ENCODE assay signal across 8 mouse cellular contexts in genomic region chr7:12479525-12479924, GRCm38 (mm10). TPM values are rescaled to one million over a fixed set of nuclear protein-coding genes. Genes with fewer than 3 reads are reported as not detected.
A peak's percentile ranks its signal among the peaks of the same experiment; 100 is the strongest.
DNase-seq lines count a peak whose midpoint lies in the region; ATAC-seq lines count a peak whose summit lies in the region.

No protein-coding gene starts in this region.

- no peak for ATAC-seq in liver, embryonic 11.5 days (replicated peaks; ENCODE audit: low FRiP score)
- ATAC-seq in embryonic facial prominence, embryonic 15.5 days (ENCODE audit: insufficient number of reproducible peaks, low FRiP score, low TSS enrichment, low read depth), result no peak
- no peak for ATAC-seq in limb, embryonic 11.5 days (ENCODE audit: insufficient number of reproducible peaks, low FRiP score, low TSS enrichment, low read depth)
- no peak for ATAC-seq in neural tube, embryonic 15.5 days (ENCODE audit: low FRiP score)

- H3K9ac ChIP-seq in liver, embryonic 11.5 days (ENCODE audit: low read depth, low read length), result peak overlapping the region; percentile 83
- 0 out of 2 replicates have a peak overlapping the region, but pooled peaks have one; percentile 77 for H3K9ac ChIP-seq in embryonic facial prominence, embryonic 15.5 days
- no peak overlapping the region for H3K9ac ChIP-seq in limb, embryonic 11.5 days (ENCODE audit: low read length)
- H3K9ac ChIP-seq in neural tube, embryonic 15.5 days (replicated peaks), result peak overlapping the region; percentile 82; the same call in 1 of the 2 replicates

- 63% methylated on average over 4 of the region's 4 CpGs for WGBS in liver, embryonic 11.5 days
- WGBS in embryonic facial prominence, embryonic 15.5 days, result 70% methylated on average over 4 of the region's 4 CpGs
- 78% methylated on average over 4 of the region's 4 CpGs for WGBS in limb, embryonic 11.5 days
- 69% methylated on average over 4 of the region's 4 CpGs for WGBS in neural tube, embryonic 15.5 days

- H3K9me3 ChIP-seq in liver, embryonic 11.5 days (ENCODE audit: control insufficient read depth, low read length), result no peaks in the 10 kb centered on the region
- 0 out of 2 replicates have a peak, but pooled peaks cover 5% of the 10 kb centered on the region for H3K9me3 ChIP-seq in embryonic facial prominence, embryonic 15.5 days (replicated peaks)
- H3K9me3 ChIP-seq in limb, embryonic 11.5 days (ENCODE audit: control insufficient read depth, low read length), result peaks cover 10% of the 10 kb centered on the region; the same call in 1 of the 2 replicates
- peaks cover 17% of the 10 kb centered on the region; the same call in 1 of the 2 replicates for H3K9me3 ChIP-seq in neural tube, embryonic 15.5 days (replicated peaks)

- peak overlapping the region; percentile 76 for H3K4me2 ChIP-seq in liver, embryonic 11.5 days
- peak overlapping the region; percentile 47 for H3K4me2 ChIP-seq in embryonic facial prominence, embryonic 15.5 days (replicated peaks)
- peak overlapping the region; percentile 49 for H3K4me2 ChIP-seq in limb, embryonic 11.5 days (ENCODE audit: low read depth, severe bottlenecking)
- H3K4me2 ChIP-seq in neural tube, embryonic 15.5 days, result peak overlapping the region; percentile 60

- peak overlapping the region; percentile 83 for H3K4me3 ChIP-seq in liver, embryonic 11.5 days (ENCODE audit: low read depth, low read length)
- H3K4me3 ChIP-seq in embryonic facial prominence, embryonic 15.5 days (replicated peaks), result peak overlapping the region; percentile 84
- peak overlapping the region; percentile 80 for H3K4me3 ChIP-seq in limb, embryonic 11.5 days (ENCODE audit: low read depth, low read length)
- peak overlapping the region; percentile 62 for H3K4me3 ChIP-seq in neural tube, embryonic 15.5 days (replicated peaks)

- H3K36me3 ChIP-seq in liver, embryonic 11.5 days (ENCODE audit: control insufficient read depth, insufficient read depth, low read length), result peaks cover 35% of the 10 kb centered on the region
- H3K36me3 ChIP-seq in embryonic facial prominence, embryonic 15.5 days, result peaks cover 44% of the 10 kb centered on the region
- H3K36me3 ChIP-seq in limb, embryonic 11.5 days (ENCODE audit: control insufficient read depth, insufficient read depth, low read length), result peaks cover 39% of the 10 kb centered on the region
- H3K36me3 ChIP-seq in neural tube, embryonic 15.5 days, result peaks cover 44% of the 10 kb centered on the region

- DNase-seq in liver, embryonic 11.5 days (ENCODE audit: low spot score), result no peak
- DNase-seq in liver (no peak), MN1 (ENCODE audit: low spot score) (no peak)
- DNase-seq in limb, embryonic 11.5 days (ENCODE audit: low spot score), result no peak
- no peak for DNase-seq in layer of hippocampus, adult 9-11 months
- no peak for DNase-seq in lung, postnatal 4 days

- H3K27me3 ChIP-seq in liver, embryonic 11.5 days (replicated peaks; ENCODE audit: control insufficient read depth, insufficient read depth, low read length), result no peaks in the 10 kb centered on the region
- no peaks in the 10 kb centered on the region for H3K27me3 ChIP-seq in embryonic facial prominence, embryonic 15.5 days
- no peaks in the 10 kb centered on the region for H3K27me3 ChIP-seq in limb, embryonic 11.5 days (ENCODE audit: control insufficient read depth, insufficient read depth, low read length)
- H3K27me3 ChIP-seq in neural tube, embryonic 15.5 days (replicated peaks), result no peaks in the 10 kb centered on the region

- no peak overlapping the region for H3K27ac ChIP-seq in liver, embryonic 11.5 days (ENCODE audit: low read depth, low read length)
- H3K27ac ChIP-seq in embryonic facial prominence, embryonic 15.5 days (replicated peaks), result no peak overlapping the region
- no peak overlapping the region for H3K27ac ChIP-seq in limb, embryonic 11.5 days (replicated peaks; ENCODE audit: low read depth, low read length)
- H3K27ac ChIP-seq in neural tube, embryonic 15.5 days (replicated peaks), result no peak overlapping the region

- H3K4me1 ChIP-seq in liver, embryonic 11.5 days (replicated peaks; ENCODE audit: control insufficient read depth, insufficient read depth, low read length), result peaks cover 4% of the 10 kb centered on the region; the same call in 1 of the 2 replicates
- H3K4me1 ChIP-seq in embryonic facial prominence, embryonic 15.5 days, result 0 out of 2 replicates have a peak, but pooled peaks cover 6% of the 10 kb centered on the region
- no peaks in the 10 kb centered on the region for H3K4me1 ChIP-seq in limb, embryonic 11.5 days (ENCODE audit: control insufficient read depth, insufficient read depth, low read length)
- peaks cover 7% of the 10 kb centered on the region for H3K4me1 ChIP-seq in neural tube, embryonic 15.5 days

RNA-seq across cellular contexts. Expression of gene Zfp606, which starts 1.4 kb away (rescaled TPM):
- 11.6 and 12.6 TPM in 2 replicates for polyA plus RNA-seq in liver, embryonic 11.5 days (2014; fragmentation: Nextera tagmentation; extraction: Ambion mirVana)
- polyA plus RNA-seq in embryonic facial prominence, embryonic 15.5 days (2015; fragmentation: Nextera tagmentation; extraction: Ambion mirVana), result 18.2 and 18.6 TPM in 2 replicates
- polyA plus RNA-seq in limb, embryonic 11.5 days (2014; fragmentation: Nextera tagmentation; extraction: Ambion mirVana), result 39.6 and 39.8 TPM in 2 replicates
- polyA plus RNA-seq in neural tube, embryonic 15.5 days (2015; fragmentation: Nextera tagmentation; extraction: Ambion mirVana), result 27.7 and 29.5 TPM in 2 replicates

RNA-seq across cellular contexts. Expression of gene 2900092C05Rik, which starts 32.8 kb away (rescaled TPM):
- not detected in 2 replicates for polyA plus RNA-seq in liver, embryonic 11.5 days (2014; fragmentation: Nextera tagmentation; extraction: Ambion mirVana)
- not detected in 2 replicates for polyA plus RNA-seq in embryonic facial prominence, embryonic 15.5 days (2015; fragmentation: Nextera tagmentation; extraction: Ambion mirVana)
- polyA plus RNA-seq in limb, embryonic 11.5 days (2014; fragmentation: Nextera tagmentation; extraction: Ambion mirVana), result not detected in 2 replicates
- not detected in 2 replicates for polyA plus RNA-seq in neural tube, embryonic 15.5 days (2015; fragmentation: Nextera tagmentation; extraction: Ambion mirVana)

RNA-seq across cellular contexts. Expression of gene Zfp551, which starts 57.0 kb away (rescaled TPM):
- 1.8 and 2.4 TPM in 2 replicates for polyA plus RNA-seq in liver, embryonic 11.5 days (2014; fragmentation: Nextera tagmentation; extraction: Ambion mirVana)
- 5.1 and 5.2 TPM in 2 replicates for polyA plus RNA-seq in embryonic facial prominence, embryonic 15.5 days (2015; fragmentation: Nextera tagmentation; extraction: Ambion mirVana)
- 4.6 and 5.3 TPM in 2 replicates for polyA plus RNA-seq in limb, embryonic 11.5 days (2014; fragmentation: Nextera tagmentation; extraction: Ambion mirVana)
- 8.2 and 11.1 TPM in 2 replicates for polyA plus RNA-seq in neural tube, embryonic 15.5 days (2015; fragmentation: Nextera tagmentation; extraction: Ambion mirVana)
